Mouse (Mus musculus) induced T-regulatory cell, adult 2 months (primary cell): ENCODE data around the gene Tctex1d2.

Source experiments
- DNase-seq: peaks from one replicate; pipeline ENCODE4 v3.0.0-alpha.2; 2012; ENCODE audit warnings: low read depth

Gene Tctex1d2

GRCm38 (mm10) chr16:32469404-32470105 is 50.1 kb downstream of the Tctex1d2 start:
- DNase-seq = no peak

GRCm38 (mm10) chr16:32472276-32473015 is 52.9 kb downstream of the Tctex1d2 start:
- DNase-seq = no peak

GRCm38 (mm10) chr16:32477315-32477714 is 57.8 kb downstream of the Tctex1d2 start:
- DNase-seq = no peak
